Mouse (Mus musculus): Measurements from ENCODE around the gene Crk. TPM values are rescaled to one million over a fixed set of nuclear protein-coding genes. Genes with fewer than 3 reads are reported as not detected.
A peak's percentile ranks its signal among the peaks of the same experiment; 100 is the strongest.

The Crk gene
- not detected in 2 replicates for polyA plus RNA-seq (2012; ENCODE audit: insufficient read depth, insufficient read length, low replicate concordance, missing spikeins)

- H3K27ac ChIP-seq (ENCODE audit: insufficient read depth, low read depth, low read length): peak within 1 kb of the TSS; percentile 83
- WGBS: under 1% methylated on average over 55 of the region's 55 CpGs
- peak; percentile 94 for TF ChIP-seq POLR2A (IDR thresholded peaks at IDR 0.05; ENCODE audit: insufficient read depth, low read depth, low read length)
- TF ChIP-seq CTCF (IDR thresholded peaks at IDR 0.05; ENCODE audit: insufficient read depth, low read depth, low read length): no peak
- peaks cover 2% of the 10 kb centered on the region; the same call in 1 of the 2 replicates for H3K4me1 ChIP-seq (ENCODE audit: control insufficient read depth, insufficient read depth, low read length)
- peak within 1 kb of the TSS; percentile 95 for H3K4me3 ChIP-seq (ENCODE audit: insufficient read depth, low read depth, low read length)
These were observed at the start of gene Crk for GRCm38 (mm10) chr11:75678747-75679438. TSS of gene Crk (plus strand) at chr11:75679259.

GRCm38 (mm10) chr11:75630098-75630497, 49.0 kb upstream of the Crk start:
- H3K4me3 ChIP-seq (ENCODE audit: insufficient read depth, low read depth, low read length): no peak overlapping the region
- TF ChIP-seq POLR2A (IDR thresholded peaks at IDR 0.05; ENCODE audit: insufficient read depth, low read depth, low read length): no peak
- peaks cover 4% of the 10 kb centered on the region; the same call in 1 of the 2 replicates for H3K4me1 ChIP-seq (ENCODE audit: control insufficient read depth, insufficient read depth, low read length)
- WGBS: 5% methylated on average over 5 of the region's 5 CpGs
- H3K27ac ChIP-seq (ENCODE audit: insufficient read depth, low read depth, low read length): no peak overlapping the region

GRCm38 (mm10) chr11:75630645-75631229, 48.3 kb upstream of the Crk start, which contains the start of gene Inpp5k:
TSS of gene Inpp5k (plus strand) at chr11:75630988.
- under 1% methylated on average over 53 of the region's 53 CpGs for WGBS
- Histone ChIP-seq H3K27ac (ENCODE audit: insufficient read depth, low read depth, low read length) (0 out of 2 replicates have a peak within 1 kb of the TSS, but pooled peaks have one; percentile 48), H3K4me3 (ENCODE audit: insufficient read depth, low read depth, low read length) (peak within 1 kb of the TSS; percentile 93), H3K4me1 (ENCODE audit: control insufficient read depth, insufficient read depth, low read length) (peaks cover 4% of the 10 kb centered on the region; the same call in 1 of the 2 replicates)
- TF ChIP-seq CTCF (IDR thresholded peaks at IDR 0.05; ENCODE audit: insufficient read depth, low read depth, low read length) (no peak), POLR2A (IDR thresholded peaks at IDR 0.05; ENCODE audit: insufficient read depth, low read depth, low read length) (peak; percentile 83)

DNA sequence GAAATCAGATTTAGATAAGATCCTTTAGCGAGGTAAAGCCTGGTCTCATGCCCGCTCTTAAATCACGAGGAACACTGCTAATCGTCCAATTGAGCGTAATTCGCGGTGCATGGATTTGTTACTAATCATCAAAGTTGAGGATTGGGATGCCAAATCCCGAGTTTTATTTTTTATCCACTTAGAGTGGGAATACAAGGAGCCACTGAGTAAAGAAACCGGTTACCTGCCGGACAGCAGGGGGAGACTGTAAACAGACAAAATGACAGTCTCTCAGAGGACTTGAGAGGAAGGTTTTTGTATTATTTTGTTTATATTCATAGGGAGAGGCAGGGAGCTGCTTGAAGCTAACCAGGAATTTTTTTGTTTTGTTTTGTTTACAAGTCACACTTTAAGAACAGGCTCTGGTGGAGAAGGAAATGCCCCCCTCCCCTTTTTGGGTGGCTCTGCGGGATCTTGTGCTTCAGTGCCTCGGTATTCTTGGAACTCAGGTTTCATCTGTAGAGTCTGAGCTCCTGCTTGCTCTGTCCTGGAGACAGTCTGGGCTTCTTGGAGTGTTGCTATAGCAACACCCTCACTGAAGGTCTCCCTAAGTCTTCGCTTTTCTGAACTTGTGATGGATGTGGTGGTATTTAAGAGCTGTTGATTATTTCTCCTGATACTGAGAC, 47.4 kb upstream of the Crk start:
- no peak overlapping the region for H3K27ac ChIP-seq (ENCODE audit: insufficient read depth, low read depth, low read length)
- 2% methylated on average over 13 of the region's 13 CpGs for WGBS
- peaks cover 4% of the 10 kb centered on the region; the same call in 1 of the 2 replicates for H3K4me1 ChIP-seq (ENCODE audit: control insufficient read depth, insufficient read depth, low read length)
- H3K4me3 ChIP-seq (ENCODE audit: insufficient read depth, low read depth, low read length): peak overlapping the region; percentile 93; the same call in 1 of the 2 replicates
- no peak for TF ChIP-seq CTCF (IDR thresholded peaks at IDR 0.05; ENCODE audit: insufficient read depth, low read depth, low read length)
- no peak for TF ChIP-seq POLR2A (IDR thresholded peaks at IDR 0.05; ENCODE audit: insufficient read depth, low read depth, low read length)

DNA sequence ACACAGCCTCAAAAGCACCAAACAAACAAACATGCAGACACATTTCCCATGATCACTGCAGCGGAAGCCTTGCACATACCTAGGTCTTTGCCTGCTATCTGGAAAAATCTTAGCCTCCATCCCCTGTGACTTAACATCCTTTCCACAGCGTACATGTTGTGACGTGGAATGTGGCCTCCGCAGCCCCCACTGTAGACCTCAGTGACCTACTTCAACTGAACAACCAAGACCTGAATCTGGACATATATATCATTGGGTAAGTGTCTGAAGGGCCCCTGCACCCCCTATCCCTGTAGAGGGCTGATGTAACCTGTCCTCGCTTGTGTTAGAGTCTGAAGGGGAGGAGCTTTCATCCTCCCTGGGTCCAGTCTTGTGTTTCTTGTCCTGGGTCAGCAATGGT, 46.1 kb upstream of the Crk start:
- H3K27ac ChIP-seq (ENCODE audit: insufficient read depth, low read depth, low read length): no peak overlapping the region
- H3K4me1 ChIP-seq (ENCODE audit: control insufficient read depth, insufficient read depth, low read length): peaks cover 4% of the 10 kb centered on the region; the same call in 1 of the 2 replicates
- TF ChIP-seq POLR2A (IDR thresholded peaks at IDR 0.05; ENCODE audit: insufficient read depth, low read depth, low read length): no peak
- no peak for TF ChIP-seq CTCF (IDR thresholded peaks at IDR 0.05; ENCODE audit: insufficient read depth, low read depth, low read length)
- 93% methylated on average over 5 of the region's 5 CpGs for WGBS
- no peak overlapping the region for H3K4me3 ChIP-seq (ENCODE audit: insufficient read depth, low read depth, low read length)

- Histone ChIP-seq H3K4me3 (ENCODE audit: insufficient read depth, low read depth, low read length) (no peak overlapping the region), H3K27ac (ENCODE audit: insufficient read depth, low read depth, low read length) (no peak overlapping the region), H3K4me1 (ENCODE audit: control insufficient read depth, insufficient read depth, low read length) (peaks cover 4% of the 10 kb centered on the region; the same call in 1 of the 2 replicates)
- 82% methylated on average over 3 of the region's 3 CpGs for WGBS
- TF ChIP-seq POLR2A (IDR thresholded peaks at IDR 0.05; ENCODE audit: insufficient read depth, low read depth, low read length) (no peak), CTCF (IDR thresholded peaks at IDR 0.05; ENCODE audit: insufficient read depth, low read depth, low read length) (no peak)
These were observed 44.3 kb upstream of the Crk start for GRCm38 (mm10) chr11:75634801-75635200.

GRCm38 (mm10) chr11:75635315-75635714, 43.7 kb upstream of the Crk start:
- Histone ChIP-seq H3K4me3 (ENCODE audit: insufficient read depth, low read depth, low read length) (no peak overlapping the region), H3K4me1 (ENCODE audit: control insufficient read depth, insufficient read depth, low read length) (peaks cover 4% of the 10 kb centered on the region; the same call in 1 of the 2 replicates), H3K27ac (ENCODE audit: insufficient read depth, low read depth, low read length) (no peak overlapping the region)
- WGBS: 83% methylated on average over 11 of the region's 11 CpGs
- TF ChIP-seq CTCF (IDR thresholded peaks at IDR 0.05; ENCODE audit: insufficient read depth, low read depth, low read length): no peak
- no peak for TF ChIP-seq POLR2A (IDR thresholded peaks at IDR 0.05; ENCODE audit: insufficient read depth, low read depth, low read length)

- TF ChIP-seq CTCF (IDR thresholded peaks at IDR 0.05; ENCODE audit: insufficient read depth, low read depth, low read length) (no peak), POLR2A (IDR thresholded peaks at IDR 0.05; ENCODE audit: insufficient read depth, low read depth, low read length) (no peak)
- Histone ChIP-seq H3K4me3 (ENCODE audit: insufficient read depth, low read depth, low read length) (no peak overlapping the region), H3K27ac (ENCODE audit: insufficient read depth, low read depth, low read length) (no peak overlapping the region), H3K4me1 (ENCODE audit: control insufficient read depth, insufficient read depth, low read length) (no peaks in the 10 kb centered on the region)
- 89% methylated on average over 5 of the region's 5 CpGs for WGBS
These were observed 35.7 kb upstream of the Crk start for GRCm38 (mm10) chr11:75643323-75643722.

DNA sequence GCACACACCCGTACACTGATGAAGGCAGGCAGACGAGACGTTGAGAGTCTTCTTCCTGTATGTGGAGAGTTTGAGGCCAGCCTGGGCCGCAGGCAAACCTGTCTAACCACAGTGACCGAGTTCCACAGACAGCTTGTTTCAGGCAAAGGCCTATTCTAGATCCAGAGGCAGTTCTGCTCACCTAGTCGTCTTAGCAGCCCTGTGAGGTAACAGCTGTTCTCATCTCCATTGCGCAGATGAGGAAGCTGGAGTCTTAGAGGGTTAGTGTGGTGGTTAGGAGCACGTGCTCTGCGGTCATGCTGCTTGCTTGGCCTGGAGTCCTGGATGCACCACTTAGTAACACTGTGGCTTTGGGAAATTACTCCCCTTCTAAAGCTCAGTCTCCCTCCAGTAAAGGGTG, 34.4 kb upstream of the Crk start:
- TF ChIP-seq CTCF (IDR thresholded peaks at IDR 0.05; ENCODE audit: insufficient read depth, low read depth, low read length) (no peak), POLR2A (IDR thresholded peaks at IDR 0.05; ENCODE audit: insufficient read depth, low read depth, low read length) (no peak)
- WGBS: 92% methylated on average over 9 of the region's 9 CpGs
- Histone ChIP-seq H3K4me3 (ENCODE audit: insufficient read depth, low read depth, low read length) (no peak overlapping the region), H3K27ac (ENCODE audit: insufficient read depth, low read depth, low read length) (no peak overlapping the region), H3K4me1 (ENCODE audit: control insufficient read depth, insufficient read depth, low read length) (no peaks in the 10 kb centered on the region)

Data from olfactory bulb, adult 2 months (tissue).